Mouse (Mus musculus) intestine, embryonic 14.5 days (tissue): ENCODE results near the gene Cym. TPM values are rescaled to one million over a fixed set of nuclear protein-coding genes. Genes with fewer than 3 reads are reported as not detected.

ENCODE experiments used
- ATAC-seq: fragments of 200-750 bp; cut with Nextera tagmentation; replicated peaks from 2 replicates; pipeline ENCODE4 v1.8.0; 2017; ENCODE audit warnings: low read depth, moderate number of reproducible peaks, moderate TSS enrichment, moderate library complexity; ENCODE audit not compliant: low FRiP score, low TSS enrichment
- DNase-seq: peaks from one replicate; pipeline ENCODE4 v3.0.0-alpha.2; 2018; ENCODE audit warnings: low spot score
- H3K27ac ChIP-seq: fragments of 300-500 bp; sonication (generic); 2 replicates; pipeline ENCODE4 v1.5.1; 2014; ENCODE audit warnings: low read depth, mild to moderate bottlenecking, control low read depth
- H3K27me3 ChIP-seq: fragments of 300-500 bp; sonication (generic); replicated peaks from 2 replicates; pipeline ENCODE4 v1.6.1; 2014; ENCODE audit warnings: low read length, control low read depth; ENCODE audit not compliant: control insufficient read depth, insufficient read depth
- H3K36me3 ChIP-seq: fragments of 300-500 bp; sonication (generic); 2 replicates; pipeline ENCODE4 v1.6.1; 2014; ENCODE audit warnings: low read length, control low read depth; ENCODE audit not compliant: control insufficient read depth, insufficient read depth
- H3K4me1 ChIP-seq: fragments of 300-500 bp; sonication (generic); replicated peaks from 2 replicates; pipeline ENCODE4 v1.6.1; 2014; ENCODE audit warnings: low read length, control low read depth, mixed read lengths; ENCODE audit not compliant: control insufficient read depth, insufficient read depth
- H3K4me2 ChIP-seq: fragments of 300-500 bp; sonication (generic); 2 replicates; pipeline ENCODE4 v1.6.1; 2014; ENCODE audit warnings: low read length
- H3K4me3 ChIP-seq: fragments of 300-500 bp; sonication (generic); 2 replicates; pipeline ENCODE4 v1.5.1; 2014; ENCODE audit warnings: low read depth, low read length, control low read depth, mixed read lengths
- H3K9ac ChIP-seq: fragments of 300-500 bp; sonication (generic); 2 replicates; pipeline ENCODE4 v1.6.1; 2014; ENCODE audit warnings: mild to moderate bottlenecking, low read length
- H3K9me3 ChIP-seq: fragments of 300-500 bp; sonication (generic); 2 replicates; pipeline ENCODE4 v1.6.1; 2016; ENCODE audit warnings: low read length, control low read depth; ENCODE audit not compliant: control insufficient read depth
- WGBS: fragments of 180-500 bp; shearing (Covaris S2); extraction: QIAGEN DNeasy Blood & Tissue Kit; methylation state at CpG from one replicate; pipeline ENCODE4 v1.1.7; 2014; 5-methylcytosine and 5-hydroxymethylcytosine counted together
- polyA plus RNA-seq: library from polyadenylated mRNA; unstranded; fragments of >200 nt; fragmentation: Nextera tagmentation; extraction: Ambion mirVana; gene quantifications from 2 replicates; pipeline ENCODE4 v1.2.1, GENCODE M21; 2014

The Cym gene
- polyA plus RNA-seq, 1 experiment from 2014 or later, result 12.9 TPM

DNA sequence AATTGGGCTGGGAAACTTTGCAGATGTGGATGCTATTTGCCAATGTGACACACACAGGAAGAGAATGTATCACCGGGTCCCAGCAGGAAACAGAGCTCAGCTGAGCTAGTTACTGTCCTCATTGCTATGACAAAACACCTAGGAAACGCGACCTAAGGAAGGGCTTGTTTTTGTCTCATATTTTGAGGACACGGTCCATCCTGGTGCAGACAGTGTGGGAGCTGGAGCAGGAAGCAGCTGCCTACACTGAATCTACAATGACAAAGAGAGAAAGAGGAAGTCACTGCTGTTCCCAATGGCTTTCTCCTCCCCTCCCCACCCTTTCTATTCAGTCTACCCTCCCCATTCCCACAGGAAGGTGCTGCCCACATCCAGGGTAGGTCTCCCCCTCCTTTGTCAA lies 30.5 kb upstream of the Cym start:
- 61% methylated on average over 4 of the region's 4 CpGs for WGBS
- ATAC-seq (no peak), DNase-seq (no peak)
- Histone ChIP-seq H3K4me3 (no peak overlapping the region), H3K36me3 (no peaks in the 10 kb centered on the region), H3K4me1 (no peaks in the 10 kb centered on the region; the same call in 1 of the 2 replicates), H3K9me3 (no peaks in the 10 kb centered on the region), H3K27ac (no peak overlapping the region), H3K27me3 (no peaks in the 10 kb centered on the region), H3K4me2 (no peak overlapping the region), H3K9ac (no peak overlapping the region)

DNA sequence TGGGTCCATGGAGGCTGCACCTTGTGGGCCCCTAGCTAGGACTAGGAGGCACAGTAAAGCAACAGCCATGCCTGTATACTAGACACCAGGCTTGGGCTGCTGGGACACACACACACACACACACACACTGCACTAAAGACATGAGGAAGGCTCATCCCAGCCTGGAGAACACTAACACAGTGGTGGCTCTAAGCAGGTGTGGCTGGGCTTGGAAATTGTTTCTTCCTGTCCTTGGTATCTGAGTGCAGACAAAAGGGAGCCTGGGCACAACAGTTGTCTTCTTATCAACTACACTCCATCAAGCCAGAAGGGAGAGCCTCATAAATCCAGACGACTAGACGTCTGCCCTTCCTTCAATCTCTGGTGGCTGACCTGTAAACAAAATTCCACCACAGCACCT lies 28.8 kb upstream of the Cym start:
- H3K4me3 ChIP-seq, result no peak overlapping the region
- H3K36me3 ChIP-seq, result no peaks in the 10 kb centered on the region
- no peaks in the 10 kb centered on the region for H3K9me3 ChIP-seq
- no peaks in the 10 kb centered on the region; the same call in 1 of the 2 replicates for H3K4me1 ChIP-seq
- 15% methylated on average over 2 of the region's 2 CpGs for WGBS
- ATAC-seq, result no peak
- no peaks in the 10 kb centered on the region for H3K27me3 ChIP-seq
- no peak overlapping the region for H3K27ac ChIP-seq
- DNase-seq, result no peak
- no peak overlapping the region for H3K9ac ChIP-seq
- H3K4me2 ChIP-seq, result no peak overlapping the region

DNA sequence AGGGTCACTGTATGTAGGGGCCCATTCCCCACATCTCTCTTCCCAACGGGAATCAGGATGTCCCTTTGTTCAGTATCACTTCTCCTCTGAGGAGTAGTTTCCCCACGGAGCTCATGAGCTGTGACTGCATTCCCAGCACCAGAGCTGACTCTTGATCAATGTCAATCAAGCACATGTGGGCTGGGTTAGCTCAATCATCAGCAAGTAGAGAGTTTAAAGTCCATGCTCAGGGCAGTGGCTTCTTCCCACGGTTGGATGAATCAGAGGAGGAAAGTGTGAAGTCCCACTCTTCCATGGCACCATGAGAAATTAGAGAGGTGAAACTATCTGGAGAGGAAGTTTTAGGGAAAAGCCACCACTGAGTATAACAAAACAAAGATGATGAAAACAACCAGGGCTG lies 27.5 kb upstream of the Cym start:
- ATAC-seq (no peak), DNase-seq (no peak)
- WGBS, result 64% methylated on average over 3 of the region's 3 CpGs

DNA sequence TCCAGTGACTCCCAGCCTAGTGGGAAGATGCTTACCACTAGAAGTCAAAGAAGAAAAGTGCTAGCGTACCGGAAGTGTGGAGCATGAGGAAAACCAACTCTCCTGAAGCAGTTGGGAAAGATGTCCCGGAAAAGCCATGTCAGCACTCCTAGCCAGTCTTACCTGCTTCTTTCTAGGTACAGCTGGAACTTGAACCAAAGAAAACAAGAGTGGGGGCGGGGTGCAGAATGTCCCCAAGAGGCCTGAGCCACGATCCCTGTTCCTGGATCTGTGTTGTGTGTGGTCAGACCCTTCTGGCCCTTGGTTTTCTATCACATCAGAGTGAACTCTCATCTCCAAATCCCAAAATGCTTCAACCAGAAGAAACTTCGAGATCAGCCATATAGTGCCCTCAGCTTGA lies 25.3 kb upstream of the Cym start:
- Histone ChIP-seq H3K27me3 (no peaks in the 10 kb centered on the region), H3K27ac (no peak overlapping the region), H3K4me3 (no peak overlapping the region), H3K9me3 (no peaks in the 10 kb centered on the region), H3K4me1 (no peaks in the 10 kb centered on the region), H3K4me2 (no peak overlapping the region), H3K9ac (no peak overlapping the region), H3K36me3 (no peaks in the 10 kb centered on the region)
- ATAC-seq, result no peak
- 83% methylated on average over 6 of the region's 6 CpGs for WGBS
- DNase-seq, result no peak

More for the DNA sequence above, 27.5 kb upstream of the Cym start:
- H3K36me3 ChIP-seq, result no peaks in the 10 kb centered on the region
- H3K4me1 ChIP-seq, result no peaks in the 10 kb centered on the region
- no peaks in the 10 kb centered on the region for H3K9me3 ChIP-seq
- no peak overlapping the region for H3K9ac ChIP-seq
- no peak overlapping the region for H3K4me3 ChIP-seq
- no peak overlapping the region for H3K27ac ChIP-seq
- no peak overlapping the region for H3K4me2 ChIP-seq
- no peaks in the 10 kb centered on the region for H3K27me3 ChIP-seq

DNA sequence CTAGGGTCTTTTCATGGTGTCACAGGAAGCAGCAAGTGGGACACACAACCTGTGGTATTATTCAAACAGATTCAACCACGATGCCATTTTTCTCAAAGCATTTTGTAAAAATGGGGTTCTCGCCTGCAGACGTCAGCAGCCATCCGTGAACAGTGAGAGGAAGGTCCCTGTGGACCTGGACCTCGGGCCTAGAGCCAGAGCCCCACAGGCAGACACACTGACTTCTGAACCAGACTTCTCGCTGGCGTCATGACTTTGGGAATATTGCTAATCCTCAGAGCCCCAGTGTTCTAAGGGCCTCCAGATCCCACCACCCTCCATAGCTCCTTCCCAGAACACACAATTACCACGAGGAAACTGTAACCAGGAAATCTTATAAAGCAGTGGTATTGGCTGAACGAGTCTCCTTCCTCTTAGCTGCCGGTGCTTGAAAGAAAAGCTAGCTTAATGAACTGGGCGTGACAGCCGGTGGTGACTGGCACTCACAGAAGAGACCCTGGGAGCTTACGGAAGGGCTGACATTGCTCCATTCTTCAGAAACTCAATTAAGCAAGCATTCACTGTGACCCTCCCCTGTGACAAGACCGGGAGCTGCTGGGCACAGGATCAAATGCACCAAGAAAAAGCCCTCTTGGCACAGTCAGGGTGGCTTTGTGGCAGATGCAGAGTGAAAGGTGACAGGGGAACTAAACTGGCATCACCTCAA lies 20.0 kb upstream of the Cym start:
- DNase-seq, result no peak
- Histone ChIP-seq H3K4me3 (no peak overlapping the region), H3K4me1 (no peaks in the 10 kb centered on the region), H3K27ac (no peak overlapping the region), H3K9me3 (no peaks in the 10 kb centered on the region), H3K9ac (no peak overlapping the region), H3K4me2 (no peak overlapping the region), H3K27me3 (no peaks in the 10 kb centered on the region), H3K36me3 (no peaks in the 10 kb centered on the region)
- 65% methylated on average over 14 of the region's 14 CpGs for WGBS
- no peak for ATAC-seq

DNA sequence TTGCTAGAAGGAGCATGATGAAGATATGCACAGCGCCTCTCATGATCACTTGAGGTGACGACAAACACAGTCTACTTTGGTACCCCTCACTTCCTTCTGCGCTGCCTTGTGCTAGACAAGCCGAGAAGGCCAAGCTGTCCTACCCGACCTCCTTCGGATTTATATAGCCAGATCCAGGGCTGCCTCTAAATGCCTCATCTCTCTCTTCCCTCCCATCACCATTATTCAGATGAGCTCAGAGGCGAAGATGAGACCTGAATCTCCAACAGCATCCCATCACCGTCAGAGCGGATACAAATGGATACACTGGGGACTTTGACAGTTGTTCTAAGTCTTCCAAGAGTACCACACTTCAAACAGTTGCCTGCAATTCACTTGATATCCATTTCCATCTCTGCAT lies 18.1 kb upstream of the Cym start, which contains the start of gene Prok1:
TSS of gene Prok1 (minus strand) at position 101 of the 400 bp plus-strand sequence.
- no peaks in the 10 kb centered on the region for H3K4me1 ChIP-seq

DNA sequence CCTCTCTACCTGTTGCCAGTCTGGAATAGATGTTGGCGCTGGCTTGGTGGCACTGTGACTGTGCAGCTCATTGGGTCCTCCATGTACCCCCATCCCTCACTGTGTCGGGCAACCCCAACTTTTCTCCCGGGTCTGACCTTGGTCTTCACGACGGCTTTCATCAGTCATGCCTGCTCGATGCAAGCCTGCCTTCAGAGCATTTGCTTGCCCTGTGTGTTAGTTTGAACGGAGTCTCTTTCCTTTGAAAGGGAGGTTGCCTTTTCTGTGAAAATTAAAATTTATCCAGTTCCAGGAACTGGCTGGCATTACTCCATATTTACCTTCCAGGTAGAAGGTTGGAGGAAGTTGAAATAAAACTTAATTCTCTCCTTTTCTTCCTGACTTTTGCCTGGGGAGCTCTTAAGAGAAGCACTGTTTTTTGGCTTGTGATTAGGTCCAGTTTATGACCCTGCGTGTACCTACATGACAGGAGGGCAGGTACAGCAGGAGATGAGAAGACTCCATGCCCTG lies 17.0 kb upstream of the Cym start:
- no peak overlapping the region for H3K4me2 ChIP-seq
- 78% methylated on average over 8 of the region's 8 CpGs for WGBS

More for the DNA sequence above, 18.1 kb upstream of the Cym start, which contains the start of gene Prok1:
- Histone ChIP-seq H3K9ac (no peak within 1 kb of the TSS), H3K4me2 (no peak within 1 kb of the TSS), H3K4me3 (no peak within 1 kb of the TSS), H3K27me3 (no peaks in the 10 kb centered on the region), H3K9me3 (no peaks in the 10 kb centered on the region), H3K36me3 (no peaks in the 10 kb centered on the region), H3K27ac (no peak within 1 kb of the TSS)
- DNase-seq (no peak), ATAC-seq (no peak)
- 91% methylated on average over 9 of the region's 9 CpGs for WGBS

DNA sequence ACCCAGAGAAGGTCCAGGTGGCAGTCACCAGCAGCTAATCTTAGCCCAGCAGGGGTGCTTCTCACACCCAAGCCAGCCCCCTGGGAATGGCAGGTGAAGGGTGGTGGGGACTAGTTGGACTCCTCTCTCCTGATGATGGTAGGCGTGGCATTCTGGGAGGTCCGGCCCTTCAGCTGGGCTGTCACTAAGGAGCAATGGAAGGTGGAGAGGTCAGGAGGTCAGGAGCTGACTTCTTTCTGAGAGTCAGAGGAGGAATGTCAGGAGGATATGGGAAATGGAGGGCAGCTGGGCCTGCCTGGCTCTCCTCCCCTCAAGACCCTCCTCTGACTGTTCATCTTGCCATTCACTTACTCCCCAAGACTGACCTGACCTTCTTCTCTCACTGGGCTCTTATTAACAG lies 16.5 kb upstream of the Cym start:
- DNase-seq (no peak), ATAC-seq (no peak)
- Histone ChIP-seq H3K4me3 (no peak overlapping the region), H3K9ac (no peak overlapping the region), H3K9me3 (no peaks in the 10 kb centered on the region), H3K4me2 (no peak overlapping the region), H3K36me3 (no peaks in the 10 kb centered on the region), H3K27me3 (no peaks in the 10 kb centered on the region), H3K27ac (no peak overlapping the region), H3K4me1 (no peaks in the 10 kb centered on the region)
- WGBS, result 43% methylated on average over 2 of the region's 2 CpGs

More for the DNA sequence above, 17.0 kb upstream of the Cym start:
- Histone ChIP-seq H3K9ac (no peak overlapping the region), H3K9me3 (no peaks in the 10 kb centered on the region), H3K4me3 (no peak overlapping the region), H3K27ac (no peak overlapping the region), H3K27me3 (no peaks in the 10 kb centered on the region), H3K36me3 (no peaks in the 10 kb centered on the region), H3K4me1 (no peaks in the 10 kb centered on the region)
- ATAC-seq (no peak), DNase-seq (no peak)

DNA sequence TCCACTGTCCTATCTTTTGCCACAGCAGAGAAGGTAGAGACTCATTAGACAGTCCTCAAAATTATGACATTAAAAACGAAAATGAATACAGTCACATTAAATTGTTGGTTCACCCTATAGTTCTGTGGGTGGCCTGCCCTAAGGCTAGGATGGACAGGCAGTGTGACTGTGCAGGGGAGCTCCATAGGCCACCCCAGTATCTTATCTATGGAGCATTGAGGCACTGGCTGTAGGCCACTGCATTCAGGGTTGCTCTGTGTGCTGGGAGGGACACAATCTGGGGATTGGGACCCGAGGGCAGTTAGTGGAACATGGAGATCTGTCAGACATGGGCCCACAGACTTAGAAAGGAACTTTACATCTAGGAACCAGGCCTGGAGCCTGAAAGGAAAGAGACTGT lies 12.4 kb upstream of the Cym start:
- no peak overlapping the region for H3K4me3 ChIP-seq
- peaks cover 7% of the 10 kb centered on the region for H3K4me1 ChIP-seq
- no peak overlapping the region for H3K27ac ChIP-seq
- no peaks in the 10 kb centered on the region for H3K9me3 ChIP-seq
- H3K36me3 ChIP-seq, result no peaks in the 10 kb centered on the region
- no peak overlapping the region for H3K9ac ChIP-seq
- H3K27me3 ChIP-seq, result no peaks in the 10 kb centered on the region
- WGBS, result 35% methylated on average over 2 of the region's 2 CpGs
- DNase-seq (no peak), ATAC-seq (no peak)
- H3K4me2 ChIP-seq, result no peak overlapping the region
